Comparison of ENCODE assay signal across 9 mouse cellular contexts in genomic region chr1:72439146-72439545, GRCm38 (mm10).
DNase-seq lines count a peak whose midpoint lies in the region; ATAC-seq and TF ChIP-seq lines count a peak whose summit lies in the region.
"Had no signal": no experiment of that assay in that cellular context is flagged by ENCODE, and none has a peak within 500 bp of the region (broad histone marks: within the 10 kb centered on the region; RNA-seq: fewer than 3 reads in every experiment).

No protein-coding gene starts in this region.

- 0 out of 2 replicates have a peak overlapping the region, but pooled peaks have one; percentile 17 for H3K27ac ChIP-seq in forebrain, embryonic 14.5 days (ENCODE audit: low read depth, low read length)
- no peak overlapping the region for H3K27ac ChIP-seq in forebrain, embryonic 10.5 days
- H3K27ac ChIP-seq in stomach, postnatal 0 days (replicated peaks): no peak overlapping the region
- H3K27ac ChIP-seq: limb, embryonic 13.5 days had no signal

- no peak overlapping the region for H3K4me3 ChIP-seq in forebrain, embryonic 14.5 days (ENCODE audit: low read depth, low read length)
- no peak overlapping the region for H3K4me3 ChIP-seq in forebrain, embryonic 10.5 days
- no peak overlapping the region for H3K4me3 ChIP-seq in stomach, postnatal 0 days (ENCODE audit: low read depth, low read length)
- H3K4me3 ChIP-seq: limb, embryonic 13.5 days had no signal

- H3K4me2 ChIP-seq in forebrain, embryonic 14.5 days (ENCODE audit: low read length): no peak overlapping the region
- no peak overlapping the region for H3K4me2 ChIP-seq in stomach, postnatal 0 days (replicated peaks; ENCODE audit: low read depth)
- H3K4me2 ChIP-seq: limb, embryonic 13.5 days had no signal

- TF ChIP-seq CTCF in stomach, postnatal 0 days (IDR thresholded peaks at IDR 0.05; ENCODE audit: low read depth): no peak

- no peak for TF ChIP-seq EP300 in stomach, postnatal 0 days (optimal IDR thresholded peaks at IDR 0.05)

- peak; percentile 40; the same call in 1 of the 2 replicates for ATAC-seq in forebrain, embryonic 14.5 days
- ATAC-seq in stomach, postnatal 0 days (ENCODE audit: low FRiP score, low TSS enrichment): no peak
- ATAC-seq in monocyte, adult 5-6 weeks (replicated peaks; ENCODE audit: insufficient number of reproducible peaks, low FRiP score, low TSS enrichment, poor library complexity, severe bottlenecking): no peak

- H3K27me3 ChIP-seq in forebrain, embryonic 14.5 days (replicated peaks; ENCODE audit: control insufficient read depth, insufficient read depth, low read length): no peaks in the 10 kb centered on the region
- no peaks in the 10 kb centered on the region for H3K27me3 ChIP-seq in forebrain, embryonic 10.5 days (ENCODE audit: poor library complexity, severe bottlenecking)
- H3K27me3 ChIP-seq in stomach, postnatal 0 days (ENCODE audit: control insufficient read depth, insufficient read depth, low read length): no peaks in the 10 kb centered on the region
- H3K27me3 ChIP-seq: limb, embryonic 13.5 days had no signal

- H3K4me1 ChIP-seq in forebrain, embryonic 14.5 days (ENCODE audit: control insufficient read depth, insufficient read depth, low read length): no peaks in the 10 kb centered on the region
- H3K4me1 ChIP-seq in forebrain, embryonic 10.5 days: 0 out of 2 replicates have a peak, but pooled peaks cover 4% of the 10 kb centered on the region
- no peaks in the 10 kb centered on the region for H3K4me1 ChIP-seq in stomach, postnatal 0 days (replicated peaks; ENCODE audit: control insufficient read depth, insufficient read depth)
- H3K4me1 ChIP-seq: limb, embryonic 13.5 days had no signal

- no peaks in the 10 kb centered on the region for H3K9me3 ChIP-seq in forebrain, embryonic 14.5 days (replicated peaks; ENCODE audit: control insufficient read depth, low read length)
- no peaks in the 10 kb centered on the region for H3K9me3 ChIP-seq in forebrain, embryonic 10.5 days
- no peaks in the 10 kb centered on the region for H3K9me3 ChIP-seq in stomach, postnatal 0 days (ENCODE audit: control insufficient read depth, low read length)
- H3K9me3 ChIP-seq: limb, embryonic 13.5 days had no signal

- H3K9ac ChIP-seq in forebrain, embryonic 14.5 days (ENCODE audit: low read length): no peak overlapping the region
- H3K9ac ChIP-seq in stomach, postnatal 0 days (ENCODE audit: low read length): no peak overlapping the region
- H3K9ac ChIP-seq: limb, embryonic 13.5 days had no signal

- intact Hi-C loops in left cerebral cortex, postnatal 14 days (cut with DNase I): no loop called here

- no peaks in the 10 kb centered on the region for H3K36me3 ChIP-seq in forebrain, embryonic 14.5 days (ENCODE audit: control insufficient read depth, insufficient read depth, low read length)
- H3K36me3 ChIP-seq in forebrain, embryonic 10.5 days (replicated peaks): no peaks in the 10 kb centered on the region
- no peaks in the 10 kb centered on the region for H3K36me3 ChIP-seq in stomach, postnatal 0 days (ENCODE audit: control insufficient read depth, insufficient read depth, low read length)
- H3K36me3 ChIP-seq: limb, embryonic 13.5 days had no signal

- peak; percentile 33 for DNase-seq in forebrain, embryonic 14.5 days (ENCODE audit: low spot score)
- no peak for DNase-seq in forebrain, embryonic 10.5 days (ENCODE audit: extremely low spot score, low spot score)
- peak; percentile 23 for DNase-seq in adrenal gland, postnatal 10 days
- DNase-seq in frontal cortex, postnatal 10 days (ENCODE audit: low spot score in 2 of 2): peak; percentile 18 to 34
- DNase-seq in left cerebral cortex, postnatal 14 days (ENCODE audit: low spot score in 2 of 2): peak; percentile 24 to 59
- no peak for DNase-seq in stomach, postnatal 0 days (ENCODE audit: low spot score)
- no peak for DNase-seq in kidney, adult 18-20 months

- 71% methylated on average over 8 of the region's 8 CpGs for WGBS in forebrain, embryonic 14.5 days
- WGBS in forebrain, embryonic 10.5 days: 85% methylated on average over 8 of the region's 8 CpGs
- WGBS in stomach, postnatal 0 days: 67% methylated on average over 8 of the region's 8 CpGs

Comparison
In these comparisons a context has a peak if more than half of its experiments do, and no peak if none do; other contexts are left out.
1. DNase-seq: peak in forebrain, embryonic 14.5 days (single experiment), adrenal gland, postnatal 10 days (single experiment), frontal cortex, postnatal 10 days (2 of 2) and left cerebral cortex, postnatal 14 days (2 of 2); none in forebrain, embryonic 10.5 days (single experiment), stomach, postnatal 0 days (single experiment) and kidney, adult 18-20 months (single experiment).